Mouse (Mus musculus) left cerebral cortex, postnatal 25 days (tissue): ENCODE measurements around the gene Atraid. TPM values are rescaled to one million over a fixed set of nuclear protein-coding genes. Genes with fewer than 3 reads are reported as not detected.

Source experiments
- DNase-seq, 2 experiments: peaks; one replicate each; pipeline ENCODE4 v3.0.0; 2022; ENCODE audit warnings: low spot score in 2 of 2, mixed read lengths in 1 of 2
- intact Hi-C: fragments of 180-260 bp; cut with DNase I; formaldehyde crosslinking; loops from one replicate; pipeline ENCODE4 v1.15.1; 2025
- total RNA-seq, 2 experiments: library from RNA; stranded (reverse); gene quantifications; 2 replicates each; pipeline ENCODE4 v1.2.3; 2021

Atraid gene
- total RNA-seq, 2 experiments from 2014 or later, result 70.8 to 71.4 TPM

DNA sequence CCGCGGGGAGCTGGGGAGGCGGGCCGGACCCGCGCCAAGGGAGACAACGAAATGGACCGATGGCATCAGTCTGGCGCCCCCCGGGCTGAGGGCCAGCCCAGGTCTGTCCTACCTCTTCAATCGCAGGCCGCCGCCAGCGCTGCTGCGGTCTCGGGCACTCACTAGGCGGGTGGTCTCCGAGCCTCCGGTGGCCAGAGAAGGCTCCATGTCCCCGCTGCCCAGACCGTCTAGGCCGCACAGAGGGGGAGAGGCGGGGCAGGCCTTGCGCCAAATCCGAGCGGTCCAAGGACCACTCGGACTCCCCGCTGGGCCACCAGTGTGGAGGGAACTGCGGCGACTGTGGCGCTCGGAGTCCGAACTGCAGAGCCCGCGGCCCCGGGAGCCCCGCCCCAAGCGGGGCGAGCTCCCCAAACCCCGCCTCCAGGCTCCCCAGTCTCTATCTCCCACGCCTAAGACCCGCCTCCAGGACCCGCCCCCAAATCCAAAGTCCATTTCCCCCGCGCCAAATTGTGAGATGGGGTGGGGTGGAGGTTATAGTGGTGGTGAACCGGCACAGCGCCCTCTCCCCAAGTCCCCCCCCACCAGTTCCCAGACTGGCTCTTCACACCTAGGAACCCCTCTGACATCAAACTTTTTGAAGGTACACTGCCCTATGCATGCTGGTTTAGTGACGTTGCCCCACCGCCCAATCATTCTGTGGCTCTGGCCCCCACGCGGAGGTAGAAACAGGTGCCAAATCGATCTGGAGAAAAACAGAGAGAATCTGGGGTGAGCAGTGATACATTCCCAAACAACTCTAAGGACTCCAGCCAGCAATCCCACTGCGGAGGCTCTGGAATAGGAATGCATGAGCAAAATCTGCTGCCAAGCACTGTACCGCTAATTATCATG, 45.3 kb downstream of the Atraid start:
- intact Hi-C loops, result loop anchor here (1.0 kb wide), 2 partner anchors 28 to 100 kb away; no protein-coding TSS in a partner anchor
- DNase-seq, result peak; percentile 53 to 80

DNA sequence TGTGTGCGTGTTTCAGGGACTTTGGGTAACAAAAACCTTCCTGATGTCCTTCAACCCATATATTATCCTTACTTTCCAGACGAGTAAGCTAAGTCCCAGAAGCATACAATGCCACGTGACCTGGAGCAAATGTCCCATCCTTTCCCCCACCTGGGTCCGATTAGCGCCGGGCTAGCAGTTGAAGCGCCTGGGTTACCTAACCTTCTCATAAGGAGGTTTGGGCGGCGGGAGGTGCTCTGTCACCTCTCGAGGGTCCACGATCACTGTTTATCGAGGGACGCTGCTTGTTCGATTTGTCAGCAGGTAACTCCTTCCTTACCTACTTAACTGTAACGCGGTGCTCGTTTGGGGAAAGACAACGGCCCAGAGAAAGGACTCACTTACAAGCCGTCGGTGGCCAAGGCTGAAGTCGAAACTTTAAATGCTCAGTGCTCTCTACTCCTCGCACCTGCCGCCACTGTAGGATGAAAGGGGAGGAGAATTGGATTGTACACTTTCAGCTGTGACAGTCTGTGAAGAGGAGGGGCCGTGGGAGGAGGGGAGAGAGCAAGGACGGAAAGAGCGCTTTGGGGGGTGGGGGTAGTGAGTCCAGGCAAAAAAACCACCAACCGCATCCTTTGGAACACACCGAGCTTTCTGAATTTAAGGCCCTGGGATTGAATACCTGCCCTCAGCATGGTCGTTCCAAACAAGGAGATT, 46.1 kb downstream of the Atraid start:
- peak in 1 of 2 experiments; percentile 68 for DNase-seq
- intact Hi-C loops, result loop anchor here (1.0 kb wide), 1 partner anchor 101 kb away; no protein-coding TSS in a partner anchor

DNA sequence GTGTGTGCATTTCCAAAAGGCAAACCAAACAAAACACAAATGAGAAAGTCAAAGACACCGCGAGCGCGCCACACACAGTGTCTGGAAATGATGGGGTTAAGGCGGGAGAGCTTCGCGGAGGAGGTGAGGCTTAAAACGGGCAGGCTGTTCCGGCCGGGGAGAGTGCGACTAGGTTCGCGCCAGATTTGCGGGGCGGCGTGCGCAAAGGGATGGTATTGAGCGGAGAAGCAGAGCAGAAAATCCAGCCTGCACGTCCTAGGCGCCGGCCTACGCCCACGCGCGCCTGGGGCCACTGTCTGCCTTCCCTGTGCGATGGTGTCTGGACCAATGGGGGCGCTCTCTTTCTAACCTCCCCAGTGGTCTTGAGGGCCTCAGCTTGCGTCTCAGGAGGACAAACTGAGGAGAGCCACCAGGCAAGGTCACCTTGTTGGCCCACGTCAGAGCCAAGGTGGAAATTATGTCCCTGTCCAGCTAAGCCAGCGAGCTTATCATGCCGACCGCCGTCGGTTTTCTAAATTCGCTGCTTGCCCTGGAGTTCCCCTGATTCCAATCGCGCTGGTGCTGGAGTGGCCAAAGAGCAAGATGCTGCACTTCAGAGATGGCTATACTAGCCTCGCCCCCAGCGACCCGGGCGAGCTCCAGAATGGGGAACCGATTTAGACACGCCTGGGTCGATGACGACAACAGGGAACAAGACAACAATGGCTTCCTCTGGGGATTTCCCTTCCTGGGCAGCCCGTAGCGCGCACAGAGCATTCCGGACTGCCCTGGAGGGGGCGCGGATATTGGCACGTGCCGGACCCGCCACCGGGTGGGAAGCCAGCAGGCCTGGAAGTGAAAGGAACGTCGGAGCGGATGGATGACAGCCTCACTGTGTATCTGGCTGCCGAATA, 46.9 kb downstream of the Atraid start:
- peak; percentile 65 to 82 for DNase-seq
- intact Hi-C loops, result loop anchor here (1.0 kb wide), 1 partner anchor 102 kb away; no protein-coding TSS in a partner anchor

DNA sequence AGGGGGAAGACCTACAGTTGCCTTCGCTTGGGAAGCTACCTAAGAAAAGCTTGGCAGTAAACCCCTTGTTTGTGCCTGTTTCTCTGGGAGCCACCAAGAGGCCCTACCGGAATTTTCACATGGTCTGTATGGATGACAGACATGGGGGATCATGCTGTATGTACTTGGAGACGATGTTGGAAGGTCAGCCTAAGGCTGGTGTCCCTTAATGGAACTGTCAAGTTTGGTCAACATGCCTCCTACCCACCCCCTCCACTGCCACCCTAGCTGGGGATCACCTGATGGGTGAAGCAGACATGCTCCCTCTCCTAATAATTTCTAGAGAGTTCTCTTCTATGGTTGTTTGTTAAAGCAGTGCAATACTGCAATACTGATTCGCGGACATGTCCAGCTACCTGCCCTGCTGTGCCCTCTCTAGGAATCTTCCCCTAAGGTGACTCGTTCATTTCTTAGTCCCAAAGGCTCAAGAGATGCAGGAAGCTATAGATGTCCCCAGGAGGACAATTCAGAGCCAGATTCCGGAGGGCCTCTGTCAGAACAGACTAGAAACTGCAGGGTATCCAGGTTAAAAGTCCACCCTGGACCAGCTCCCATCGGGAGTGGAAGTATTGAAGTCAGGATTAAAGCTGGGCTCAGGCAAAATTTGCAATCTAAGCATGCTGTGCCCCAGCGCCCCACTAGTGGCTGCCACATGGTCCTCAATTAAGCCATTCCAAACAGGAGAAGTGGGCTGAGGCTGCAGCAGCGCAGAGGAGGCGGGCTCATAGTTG, 47.8 kb downstream of the Atraid start:
- DNase-seq, result no peak
- intact Hi-C loops, result no loop called here

Other genes with a start within 250 kb of the Atraid start
- 100 to 1,000 TPM; 210 to 224 TPM for gene Mapre3, start 233.7 kb upstream of the Atraid start, total RNA-seq
- 10 to 100 TPM; 65.5 to 71.3 TPM for gene Tmem214, start 180.3 kb upstream of the Atraid start, total RNA-seq
- 10 to 100 TPM; 14.3 to 17.8 TPM for gene Agbl5, start 159.6 kb upstream of the Atraid start, total RNA-seq
- gene Ost4, start 140.5 kb upstream of the Atraid start, total RNA-seq, result 100 to 1,000 TPM in 1 of 2 experiments, 10 to 100 TPM in 1; 98.1 to 103 TPM
- 1 to 10 TPM; 2.1 to 2.3 TPM for gene Emilin1, start 134.9 kb upstream of the Atraid start, total RNA-seq
- gene Khk, start 126.9 kb upstream of the Atraid start, total RNA-seq, result 10 to 100 TPM; 15.1 to 15.9 TPM
- gene Cgref1, start 102.7 kb upstream of the Atraid start, total RNA-seq, result 10 to 100 TPM; 24.8 to 27.7 TPM
- gene Preb, start 88.0 kb upstream of the Atraid start, total RNA-seq, result 100 to 1,000 TPM; 125 to 133 TPM
- gene Tcf23, start 79.7 kb upstream of the Atraid start, total RNA-seq, result under 1 TPM; 0.16 to 0.25 TPM
- gene Slc5a6, start 612 bp downstream of the Atraid start, total RNA-seq, result 10 to 100 TPM; 12.4 to 16.7 TPM
- gene Cad, start 6.5 kb downstream of the Atraid start, total RNA-seq, result 10 to 100 TPM; 17.4 to 25.5 TPM
- not detected for gene Dnajc5g, start 58.0 kb downstream of the Atraid start, total RNA-seq
- 100 to 1,000 TPM; 163 to 170 TPM for gene Slc30a3, start 59.9 kb downstream of the Atraid start, total RNA-seq
- gene Trim54, start 68.4 kb downstream of the Atraid start, total RNA-seq, result 1 to 10 TPM; 2.5 to 4.0 TPM
- gene Ucn, start 90.5 kb downstream of the Atraid start, total RNA-seq, result 1 to 10 TPM; 1.5 to 2.2 TPM
- 10 to 100 TPM; 47.5 to 48.6 TPM for gene Mpv17, start 105.9 kb downstream of the Atraid start, total RNA-seq
- 1 to 10 TPM; 3.5 to 3.8 TPM for gene Gm29609, start 131.6 kb downstream of the Atraid start, total RNA-seq
- gene Gtf3c2, start 131.8 kb downstream of the Atraid start, total RNA-seq, result 10 to 100 TPM; 53.3 to 57.8 TPM
- gene Snx17, start 144.9 kb downstream of the Atraid start, total RNA-seq, result 10 to 100 TPM; 72.2 to 75.5 TPM
- 10 to 100 TPM; 39.0 to 44.2 TPM for gene Eif2b4, start 145.1 kb downstream of the Atraid start, total RNA-seq
- 10 to 100 TPM; 27.1 to 27.3 TPM for gene Zfp513, start 154.0 kb downstream of the Atraid start, total RNA-seq
- 10 to 100 TPM; 71.3 to 72.1 TPM for gene Ppm1g, start 172.4 kb downstream of the Atraid start, total RNA-seq
- 10 to 100 TPM; 81.8 to 83.1 TPM for gene Nrbp1, start 192.6 kb downstream of the Atraid start, total RNA-seq
- not detected for gene Gm9970, start 192.9 kb downstream of the Atraid start, total RNA-seq
- gene Krtcap3, start 203.4 kb downstream of the Atraid start, total RNA-seq, result 1 to 10 TPM; 1.3 to 2.4 TPM
- 10 to 100 TPM; 78.8 to 91.5 TPM for gene Ift172, start 242.8 kb downstream of the Atraid start, total RNA-seq
- 100 to 1,000 TPM; 134 to 158 TPM for gene Fndc4, start 247.8 kb downstream of the Atraid start, total RNA-seq
- gene Gckr, start 249.1 kb downstream of the Atraid start, total RNA-seq, result not detected